Mouse (Mus musculus): Measurements from ENCODE around the gene Itgb3.

Itgb3 gene

GRCm38 (mm10) chr11:104622040-104622962 lies 14.5 kb downstream of the Itgb3 start:
- no peak for DNase-seq (ENCODE audit: low spot score in 2 of 2)

DNA sequence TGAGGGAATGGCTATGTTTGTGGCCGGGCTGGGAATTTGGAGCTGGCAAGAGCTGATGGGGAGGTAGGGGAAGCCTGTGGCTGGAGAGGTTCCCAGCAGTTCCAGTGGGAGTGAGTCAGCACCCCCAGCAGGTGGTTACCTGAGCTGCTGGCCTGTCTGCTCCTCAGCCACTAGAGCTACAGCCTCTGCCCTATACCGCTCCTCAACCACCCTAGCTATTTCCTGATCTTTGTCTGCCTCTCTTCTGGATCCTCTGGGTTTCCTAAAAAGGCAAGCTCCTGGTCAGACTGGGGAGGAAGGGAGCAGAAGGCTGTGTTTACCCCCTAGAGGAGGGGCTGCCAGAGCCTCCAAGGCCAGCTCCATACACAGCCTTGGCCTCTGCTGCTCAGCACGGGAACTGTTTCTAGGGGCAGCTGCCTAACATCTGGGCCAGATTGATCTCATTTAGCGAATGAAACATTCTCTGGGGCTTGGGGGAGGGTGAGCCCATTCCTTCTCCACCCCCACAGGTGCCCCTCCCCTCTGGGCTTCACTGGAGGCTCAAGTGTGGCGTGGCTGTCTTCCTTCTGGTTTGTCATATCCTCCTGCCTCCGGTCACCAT lies 17.1 kb downstream of the Itgb3 start:
- peak in 1 of 2 experiments; percentile 37 for DNase-seq (ENCODE audit: low spot score in 2 of 2)

DNA sequence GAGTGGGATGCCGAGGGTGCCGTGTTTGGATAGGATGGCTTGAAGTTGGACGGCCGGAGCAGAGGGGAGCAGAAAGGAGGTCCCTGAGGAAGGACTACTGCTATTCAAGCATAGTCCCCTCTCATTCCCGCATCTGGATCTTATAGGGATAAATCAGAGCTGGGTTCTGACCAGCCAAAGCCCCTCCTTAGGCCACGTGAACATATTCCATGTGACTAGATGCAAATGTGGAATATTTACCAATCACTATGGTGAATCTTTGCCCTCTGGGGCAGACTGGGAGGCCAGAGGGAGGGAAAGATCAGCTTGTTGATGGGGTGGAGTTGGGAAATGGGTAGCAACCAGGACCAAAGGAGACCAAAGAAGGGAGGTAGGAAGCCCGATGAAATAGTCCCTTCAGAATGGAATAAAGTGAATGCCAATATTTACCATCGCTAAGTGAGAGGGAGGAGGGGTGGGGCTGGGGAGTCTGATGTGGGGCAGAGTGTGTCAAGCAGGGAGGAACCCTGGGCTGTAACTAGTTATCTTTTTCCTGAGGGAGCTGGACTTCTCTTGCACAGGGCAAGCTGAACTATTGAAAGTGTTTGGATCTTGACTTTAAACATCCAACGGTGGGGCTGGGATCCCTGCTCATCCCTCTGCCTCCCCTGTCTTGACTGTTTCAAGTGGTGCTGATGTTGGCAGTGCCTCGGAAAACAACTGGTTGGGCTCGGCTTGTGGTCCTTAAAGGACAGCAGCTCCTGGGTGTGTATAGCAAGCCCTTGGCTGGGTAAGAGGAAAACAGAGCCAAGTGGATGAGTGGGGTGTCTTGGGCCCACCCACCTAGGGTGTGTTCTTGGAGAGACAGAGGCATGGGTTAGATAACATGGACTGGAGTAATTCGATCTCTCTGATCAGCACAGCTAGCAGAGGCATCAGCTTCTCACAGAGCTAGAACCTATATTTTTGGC lies 17.9 kb downstream of the Itgb3 start:
- peak in 1 of 2 experiments; percentile 75 for DNase-seq (ENCODE audit: low spot score in 2 of 2)

- DNase-seq (ENCODE audit: low spot score in 2 of 2) = no peak
These were observed 18.8 kb downstream of the Itgb3 start for GRCm38 (mm10) chr11:104626635-104627034.

DNA sequence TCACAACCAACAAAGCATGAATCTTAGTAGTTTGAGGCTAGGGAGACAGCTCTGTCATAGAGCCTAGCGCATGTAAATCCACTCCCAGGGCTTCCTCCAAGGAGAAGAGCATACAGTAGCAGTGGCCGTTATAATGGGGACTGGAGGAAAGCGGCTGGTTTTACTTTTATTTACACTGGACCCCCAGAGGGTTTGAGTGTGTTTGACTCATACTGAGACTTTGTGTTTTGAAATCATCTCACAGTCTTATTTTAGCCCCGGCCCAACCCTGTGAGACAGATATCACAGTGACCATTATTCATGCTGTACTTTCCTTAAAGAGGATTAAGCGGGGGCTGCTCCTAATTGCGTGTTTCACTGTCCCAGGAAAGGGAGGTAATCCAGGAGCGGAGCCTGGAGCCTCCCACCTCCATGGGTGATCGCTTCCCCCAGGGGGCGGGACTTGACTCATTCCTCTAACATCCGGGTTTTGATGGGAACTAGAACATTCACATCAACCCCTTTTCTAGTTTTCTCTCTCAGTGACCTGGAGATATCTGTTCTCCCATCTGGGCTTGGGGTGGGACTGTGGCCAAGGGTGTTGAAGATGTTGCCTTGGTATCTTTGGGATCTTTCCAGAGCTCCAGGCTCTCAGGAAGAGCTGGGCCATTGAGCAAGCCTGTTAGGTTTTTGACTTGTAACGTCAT lies 20.0 kb downstream of the Itgb3 start:
- peak in 1 of 2 experiments; percentile 17 for DNase-seq (ENCODE audit: low spot score in 2 of 2)

GRCm38 (mm10) chr11:104628566-104628965 lies 20.8 kb downstream of the Itgb3 start:
- DNase-seq (ENCODE audit: low spot score in 2 of 2) = no peak

- DNase-seq (ENCODE audit: low spot score in 2 of 2) = no peak
These were observed 22.5 kb downstream of the Itgb3 start for GRCm38 (mm10) chr11:104630185-104630835.

DNA sequence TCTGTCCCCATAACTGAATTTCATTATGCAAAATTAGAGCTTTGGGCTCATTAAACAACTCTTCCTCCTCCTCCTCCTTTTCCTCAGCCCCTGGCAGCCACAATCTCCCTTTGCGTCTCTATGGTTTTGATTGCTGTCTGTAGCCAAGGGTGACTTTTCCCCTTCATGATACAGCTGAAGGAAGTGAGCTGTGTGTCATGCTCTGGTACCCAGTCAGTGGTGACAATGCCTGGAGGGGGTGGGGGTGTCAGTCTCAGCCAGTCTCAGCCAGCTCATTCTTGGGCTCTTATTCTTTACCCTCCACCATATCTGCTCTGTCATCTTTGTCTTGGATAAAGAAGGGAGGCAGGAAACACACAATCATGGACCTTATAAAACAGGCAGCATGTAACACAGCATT lies 23.5 kb downstream of the Itgb3 start:
- no peak for DNase-seq (ENCODE audit: low spot score in 2 of 2)

GRCm38 (mm10) chr11:104637010-104637409 lies 29.2 kb downstream of the Itgb3 start:
- no peak for DNase-seq (ENCODE audit: low spot score in 2 of 2)

- no peak for DNase-seq (ENCODE audit: low spot score in 2 of 2)
These were observed 30.2 kb downstream of the Itgb3 start for GRCm38 (mm10) chr11:104638006-104638405.

- no peak for DNase-seq (ENCODE audit: low spot score in 2 of 2)
These were observed 31.1 kb downstream of the Itgb3 start for GRCm38 (mm10) chr11:104638906-104639305.

DNA sequence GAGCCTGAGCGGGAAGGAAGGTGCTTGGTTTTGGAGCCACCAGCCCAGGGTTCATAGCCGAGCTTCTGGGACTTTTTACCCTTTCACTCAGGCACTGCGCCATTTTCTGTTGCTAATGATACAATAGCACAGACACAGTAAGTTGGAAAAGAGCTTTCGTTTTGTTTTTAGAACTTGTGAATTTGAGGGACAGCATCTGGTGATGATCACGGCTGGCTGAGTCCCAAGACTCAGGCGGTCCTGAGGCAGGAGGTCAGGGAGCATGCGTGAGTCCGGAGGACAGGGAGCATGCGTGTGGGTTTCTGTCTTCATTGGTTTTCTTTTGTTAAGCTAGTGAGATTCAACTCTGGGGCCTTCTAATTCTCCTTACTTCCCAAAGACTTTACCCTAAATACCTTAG lies 31.8 kb downstream of the Itgb3 start:
- DNase-seq (ENCODE audit: low spot score in 2 of 2) = no peak

- DNase-seq (ENCODE audit: low spot score in 2 of 2) = no peak
These were observed 33.1 kb downstream of the Itgb3 start for GRCm38 (mm10) chr11:104640894-104641293.

DNA sequence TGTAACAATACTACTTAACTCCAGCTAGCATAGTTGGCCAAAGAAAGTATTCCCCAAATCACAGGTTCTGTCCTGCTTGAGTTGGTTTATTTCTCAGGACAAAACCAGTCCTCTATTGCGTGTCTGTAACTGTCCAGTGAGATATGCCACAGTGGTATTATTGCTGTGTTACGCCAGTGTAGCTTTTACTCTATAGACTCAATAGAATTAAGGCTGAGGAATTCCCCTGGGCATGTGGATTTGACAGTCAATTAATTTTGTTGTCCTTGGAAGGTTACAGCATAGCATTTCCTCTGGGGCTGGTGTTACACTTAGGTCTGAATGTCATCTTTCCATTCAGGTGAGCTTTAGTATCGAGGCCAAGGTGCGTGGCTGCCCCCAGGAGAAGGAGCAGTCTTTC lies 35.4 kb downstream of the Itgb3 start:
- DNase-seq (ENCODE audit: low spot score in 2 of 2) = no peak

DNA sequence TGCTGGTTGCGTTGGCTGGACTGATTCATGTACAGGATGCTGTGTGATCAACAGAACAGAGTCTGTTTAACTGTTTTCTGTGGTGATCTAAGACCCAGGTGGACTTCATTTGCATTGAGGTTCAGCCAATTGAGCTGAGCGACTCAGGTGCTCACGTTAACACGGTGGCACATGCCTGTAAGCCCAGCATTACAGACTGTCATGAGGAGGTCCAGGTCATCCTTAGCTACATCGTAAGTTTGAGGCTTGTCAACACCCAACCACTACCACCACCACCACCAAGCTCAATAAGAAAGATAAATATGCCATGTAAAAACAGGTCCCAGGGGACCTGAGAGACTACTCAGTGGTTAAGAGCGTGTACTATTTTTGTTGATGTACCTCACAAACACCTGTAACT lies 37.6 kb downstream of the Itgb3 start:
- DNase-seq (ENCODE audit: low spot score in 2 of 2) = no peak

- no peak for DNase-seq (ENCODE audit: low spot score in 2 of 2)
These were observed 38.4 kb downstream of the Itgb3 start for GRCm38 (mm10) chr11:104646173-104646572.

DNA sequence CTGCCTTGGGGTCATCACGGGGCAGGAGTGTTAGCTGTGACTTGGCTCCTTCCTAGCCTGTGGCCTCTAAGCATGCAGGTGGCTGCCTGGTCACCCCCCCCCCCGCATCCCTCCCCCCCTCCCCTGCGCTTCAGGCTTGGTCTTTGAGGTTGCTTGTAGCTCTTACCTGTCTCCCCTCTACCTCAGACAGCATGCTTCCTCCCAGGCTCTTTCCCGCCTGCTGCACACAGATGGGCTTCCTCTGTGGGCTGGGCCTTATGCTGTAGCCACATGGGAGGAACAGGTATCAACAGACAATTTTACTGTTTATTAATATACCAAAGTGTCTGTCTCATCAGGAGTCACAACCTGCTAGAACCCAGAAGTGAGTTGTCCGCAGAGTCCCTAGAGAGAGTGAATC lies 38.8 kb downstream of the Itgb3 start:
- no peak for DNase-seq (ENCODE audit: low spot score in 2 of 2)

DNA sequence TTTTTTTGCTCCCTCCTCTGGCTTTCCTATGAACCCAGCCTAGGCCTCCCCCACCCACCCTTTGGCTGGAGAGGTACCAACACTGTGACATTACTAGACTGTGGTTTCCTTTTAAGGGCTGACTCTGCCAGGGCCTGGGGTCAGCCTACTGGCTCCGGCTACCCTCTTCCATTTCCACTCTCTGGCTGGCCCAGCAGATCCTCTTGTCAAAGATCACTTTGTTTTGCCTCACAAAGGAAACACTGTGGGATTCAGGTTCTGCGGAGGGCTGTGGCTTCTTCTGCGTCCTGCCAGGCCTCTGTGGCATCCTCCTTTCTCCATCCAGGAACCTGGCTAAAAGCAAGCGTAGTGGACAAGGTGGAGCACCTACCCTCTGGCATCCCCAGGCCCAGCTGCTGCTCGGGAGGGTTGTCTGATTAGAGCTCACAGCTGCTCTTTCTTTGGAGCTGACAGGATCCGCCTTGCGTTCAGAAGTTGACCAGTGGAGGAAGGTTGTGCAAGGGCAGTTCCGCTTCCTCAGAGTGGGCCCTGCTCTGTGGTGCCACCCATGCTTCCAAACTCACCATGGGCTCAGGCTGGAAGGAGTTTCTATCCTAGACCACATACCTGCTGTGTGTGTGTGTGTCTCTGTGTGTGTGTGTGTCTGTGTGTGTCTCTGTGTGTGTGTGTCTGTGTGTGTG lies 39.5 kb downstream of the Itgb3 start:
- DNase-seq (ENCODE audit: low spot score in 2 of 2) = no peak

DNA sequence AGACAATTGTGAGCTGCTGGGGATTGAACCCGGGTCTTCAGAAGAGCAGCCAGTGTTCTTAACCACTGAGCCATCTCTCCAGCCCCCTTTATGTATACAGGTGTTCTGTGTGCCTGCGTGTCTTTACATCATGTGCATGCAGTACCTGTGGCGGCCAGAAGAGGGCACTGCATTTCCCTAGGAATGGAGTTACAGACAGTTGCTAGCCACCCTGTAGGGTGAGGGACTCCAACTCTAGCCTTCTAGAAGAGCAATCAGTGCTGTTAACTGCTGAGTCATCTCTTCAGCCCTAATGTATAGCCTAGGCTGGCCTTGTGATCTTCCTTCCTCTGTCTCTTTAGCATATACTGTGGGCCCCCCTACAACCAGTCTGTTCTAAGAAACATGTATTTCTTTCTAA lies 40.8 kb downstream of the Itgb3 start:
- no peak for DNase-seq (ENCODE audit: low spot score in 2 of 2)

DNA sequence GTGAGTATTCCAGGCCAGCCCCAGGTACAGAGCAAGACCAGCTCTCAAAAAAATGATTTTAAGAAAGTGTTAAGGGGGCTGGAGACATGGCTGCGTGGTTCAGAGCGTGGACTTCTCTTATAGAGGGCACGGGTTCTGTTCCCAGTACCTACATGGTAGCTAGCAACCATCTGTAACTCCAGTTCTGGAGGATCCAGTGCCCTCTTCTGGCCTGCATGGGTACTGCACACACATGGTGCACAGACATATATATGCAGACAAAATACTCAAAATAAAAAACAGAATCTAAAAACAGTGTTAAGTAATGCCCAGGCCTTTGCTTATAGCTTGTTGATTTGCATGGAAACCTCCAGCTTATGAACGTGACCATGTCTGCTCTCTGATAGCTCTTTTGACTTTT lies 52.8 kb downstream of the Itgb3 start:
- no peak for DNase-seq (ENCODE audit: low spot score in 2 of 2)
